Mouse (Mus musculus) thymus, adult 18-20 months (tissue): ENCODE data around the gene Trim63.
"Not testable (repeated sequence)": the region's sequence is repeated elsewhere in the genome, so short reads cannot be mapped to it uniquely, and the experiment has no call there.

Experiments
- DNase-seq, 2 experiments: peaks; one replicate each; pipeline ENCODE4 v3.0.0; 2022; ENCODE audit warnings: mixed read lengths in 2 of 2

Gene Trim63

GRCm38 (mm10) chr4:134299498-134299810 lies 15.5 kb upstream of the Trim63 start:
- no peak for DNase-seq

- no peak for DNase-seq
Observed at GRCm38 (mm10) chr4:134300316-134300715, 14.6 kb upstream of the Trim63 start.

DNA sequence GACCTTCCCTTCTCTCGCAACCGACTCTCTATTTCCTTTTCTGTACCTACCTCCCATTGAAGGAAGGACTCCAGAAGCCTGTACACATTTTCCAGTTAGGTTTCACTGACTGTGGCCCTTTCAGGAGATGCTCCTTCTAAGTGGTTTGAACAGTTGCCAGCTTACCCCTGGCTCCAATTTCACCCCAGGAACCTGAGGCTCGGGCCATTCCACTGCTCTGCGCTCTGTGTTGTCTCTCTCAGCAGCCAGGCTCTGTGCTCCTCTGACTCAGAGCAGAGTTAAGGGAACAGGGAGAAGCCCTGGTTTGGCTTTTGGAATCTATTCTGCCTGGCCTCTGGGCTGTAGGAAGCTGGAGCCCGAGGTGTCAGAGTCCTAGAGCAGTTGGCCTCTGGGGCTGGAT lies 12.8 kb upstream of the Trim63 start:
- no peak for DNase-seq

GRCm38 (mm10) chr4:134306963-134307362 lies 8.0 kb upstream of the Trim63 start:
- no peak for DNase-seq

GRCm38 (mm10) chr4:134307367-134308072 lies 7.4 kb upstream of the Trim63 start:
- peak in 1 of 2 experiments; percentile 12 for DNase-seq

GRCm38 (mm10) chr4:134310106-134310505 lies 4.8 kb upstream of the Trim63 start:
- DNase-seq = no peak

DNA sequence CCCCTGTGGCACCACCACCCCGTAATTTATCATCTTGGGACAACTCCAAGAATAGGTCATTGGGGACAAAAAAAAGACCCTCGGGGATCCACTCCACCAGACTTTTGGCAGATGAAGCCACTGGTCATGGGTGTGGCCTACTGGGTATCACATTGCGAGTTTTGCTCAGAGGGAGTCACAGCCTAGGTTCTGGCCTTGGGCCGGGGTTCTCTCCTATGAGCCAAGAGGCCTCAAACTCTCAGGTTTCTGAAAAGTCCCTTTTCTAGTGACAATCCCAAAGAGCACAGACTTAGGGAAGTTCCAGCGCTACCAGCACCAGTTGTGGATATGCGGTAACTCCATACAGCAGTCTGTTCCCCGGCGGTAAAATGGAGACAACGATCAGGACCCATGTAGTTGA lies 4.3 kb upstream of the Trim63 start:
- DNase-seq = no peak

- no peak for DNase-seq
Observed at GRCm38 (mm10) chr4:134311784-134312183, 3.1 kb upstream of the Trim63 start.

- DNase-seq = no peak
Observed at GRCm38 (mm10) chr4:134312341-134312740, 2.6 kb upstream of the Trim63 start.

DNA sequence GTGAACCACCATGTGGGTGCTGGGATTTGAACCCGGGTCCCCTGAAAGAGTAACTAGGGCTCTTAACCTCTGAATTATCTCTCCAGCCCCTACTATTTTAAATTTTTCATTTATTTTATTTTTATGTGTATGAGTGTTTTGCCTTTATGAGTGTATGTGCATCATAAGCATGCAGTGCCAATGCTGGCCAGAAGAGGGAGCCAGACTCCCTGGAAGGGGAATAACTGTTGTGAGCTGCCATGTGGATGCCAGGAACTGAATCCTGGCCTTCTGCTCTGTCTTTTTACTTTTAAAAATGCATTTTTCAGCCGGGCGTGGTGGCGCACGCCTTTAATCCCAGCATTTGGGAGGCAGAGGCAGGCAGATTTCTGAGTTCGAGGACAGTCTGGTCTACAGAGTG lies 2.0 kb upstream of the Trim63 start:
- no peak for DNase-seq

GRCm38 (mm10) chr4:134314081-134314655 lies 752 bp upstream of the Trim63 start:
- no peak for DNase-seq

DNA sequence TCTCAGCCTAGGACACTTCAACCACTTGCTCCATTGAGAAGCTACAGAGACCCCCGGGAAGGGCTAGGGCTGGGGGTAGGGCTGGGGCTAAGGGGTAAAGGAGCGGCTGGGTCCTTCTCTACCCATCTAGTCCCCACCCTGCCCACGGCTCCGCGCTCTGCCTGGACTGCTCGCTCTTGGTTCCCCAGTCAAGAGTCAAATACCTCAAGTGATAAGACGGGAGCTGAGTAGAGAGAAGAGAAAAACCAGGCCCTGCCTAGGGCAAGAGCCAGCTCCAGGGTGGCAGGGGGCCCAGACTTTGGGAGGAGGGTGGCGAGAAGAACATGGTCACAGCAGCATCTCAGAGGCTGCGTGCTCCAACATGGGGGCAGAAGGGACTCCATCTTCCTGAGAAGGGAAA lies 550 bp downstream of the Trim63 start:
- DNase-seq = no peak

DNA sequence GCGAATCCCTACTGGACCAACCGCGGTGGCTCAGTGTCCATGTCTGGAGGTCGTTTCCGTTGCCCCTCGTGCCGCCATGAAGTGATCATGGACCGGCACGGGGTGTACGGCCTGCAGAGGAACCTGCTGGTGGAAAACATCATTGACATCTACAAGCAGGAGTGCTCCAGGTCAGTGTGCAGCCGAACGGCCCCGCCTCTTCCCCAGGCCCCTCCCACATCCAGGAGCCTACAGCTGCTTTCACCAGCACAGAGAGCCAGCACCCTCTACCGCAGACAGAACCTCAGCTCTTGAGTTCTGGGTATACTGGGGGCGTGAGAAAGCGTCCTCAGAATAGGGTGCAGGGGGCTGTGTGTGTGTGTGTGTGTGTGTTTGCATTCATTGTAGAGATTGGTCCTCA lies 1.5 kb downstream of the Trim63 start:
- no peak for DNase-seq

DNA sequence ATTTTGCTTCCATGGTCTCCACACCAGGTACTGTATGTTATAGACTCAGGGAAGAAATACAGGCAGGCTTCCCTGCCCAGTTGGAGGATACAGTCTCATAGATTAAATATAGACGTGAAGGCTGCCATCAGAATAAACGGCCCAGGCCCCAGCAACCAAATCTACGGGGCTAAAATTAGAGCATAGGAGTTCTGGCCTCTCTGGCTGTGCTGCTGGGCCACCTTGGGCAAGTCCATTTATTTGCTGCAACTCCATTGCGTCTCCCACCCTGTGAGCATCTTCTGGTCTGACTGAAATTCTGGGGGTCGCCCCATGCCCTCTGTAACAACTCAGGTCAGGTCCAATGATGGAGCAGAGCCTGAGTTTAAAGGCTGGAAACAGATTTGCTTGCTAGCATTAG lies 4.2 kb downstream of the Trim63 start:
- no peak for DNase-seq

DNA sequence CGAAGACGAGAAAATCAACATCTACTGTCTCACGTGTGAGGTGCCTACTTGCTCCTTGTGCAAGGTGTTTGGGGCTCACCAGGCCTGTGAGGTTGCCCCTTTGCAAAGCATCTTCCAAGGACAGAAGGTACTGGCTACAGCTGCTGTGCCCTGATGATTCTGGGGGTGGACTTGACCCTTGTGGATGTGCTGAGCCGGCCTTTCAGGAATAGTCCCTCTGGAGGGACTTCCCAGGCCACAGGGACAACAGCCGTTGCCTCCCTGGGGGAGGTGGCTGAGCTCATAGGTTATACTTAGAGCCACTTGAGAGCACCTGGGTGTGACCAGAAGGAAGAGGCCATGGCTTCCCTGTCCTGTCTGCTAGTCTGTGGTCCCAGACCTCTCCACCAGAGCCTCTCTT lies 4.8 kb downstream of the Trim63 start:
- no peak for DNase-seq

- no peak for DNase-seq
Observed at GRCm38 (mm10) chr4:134321524-134321923, 6.6 kb downstream of the Trim63 start.

DNA sequence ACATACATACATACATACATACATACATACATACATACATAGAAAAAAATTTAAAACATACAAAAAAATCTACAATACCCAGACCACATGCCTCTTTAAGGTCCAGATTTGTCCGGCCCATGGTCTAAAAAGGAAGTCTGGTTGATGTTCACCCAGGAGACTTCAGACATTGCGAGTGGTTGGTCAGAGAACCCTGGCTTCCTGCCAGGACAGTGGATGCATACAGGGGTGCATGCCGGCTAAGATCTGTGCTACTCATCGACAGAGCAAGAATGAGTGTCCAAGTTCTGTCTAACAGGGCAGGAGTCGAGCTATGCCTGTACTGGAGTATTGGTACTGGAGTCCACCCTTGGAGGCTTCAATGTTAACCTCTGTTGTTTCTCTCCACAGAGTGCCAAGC lies 9.7 kb downstream of the Trim63 start:
- DNase-seq = no peak

DNA sequence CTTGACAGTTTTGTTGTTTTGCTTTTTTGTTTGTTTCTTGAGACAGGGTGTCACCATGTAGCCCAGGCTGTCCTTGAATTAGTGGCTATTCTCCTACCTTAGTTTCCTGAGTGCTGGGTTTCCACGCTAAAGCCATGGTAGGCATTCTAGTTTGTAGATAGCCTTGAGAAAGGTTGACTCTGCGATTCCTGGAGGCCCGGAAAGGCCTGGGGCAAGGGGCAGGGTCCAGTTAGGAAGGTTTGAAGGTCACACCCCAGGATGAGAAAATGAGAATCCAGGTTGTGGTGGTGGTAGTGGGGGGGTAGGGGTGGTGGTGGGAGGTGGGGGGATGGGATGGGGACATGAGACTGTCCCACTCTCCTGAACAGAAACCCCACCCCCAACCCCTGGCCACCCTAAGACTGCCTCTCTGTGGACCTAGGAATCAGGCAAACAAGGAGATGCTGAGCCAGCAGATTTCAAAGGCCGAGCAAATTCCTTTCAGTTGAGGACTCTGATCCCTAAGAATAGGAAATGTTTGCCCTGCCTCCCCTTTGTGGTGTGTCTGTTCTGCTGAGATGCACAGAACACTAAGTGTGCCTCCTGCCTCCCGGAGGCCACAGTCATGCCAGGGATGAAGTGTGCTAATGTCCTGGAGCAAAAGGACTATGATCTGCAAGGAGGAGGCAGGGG lies 12.1 kb downstream of the Trim63 start:
- DNase-seq = no peak

GRCm38 (mm10) chr4:134328151-134328550 lies 13.2 kb downstream of the Trim63 start:
- no peak for DNase-seq

- DNase-seq = no peak
Observed at GRCm38 (mm10) chr4:134328832-134329231, 13.9 kb downstream of the Trim63 start.

DNA sequence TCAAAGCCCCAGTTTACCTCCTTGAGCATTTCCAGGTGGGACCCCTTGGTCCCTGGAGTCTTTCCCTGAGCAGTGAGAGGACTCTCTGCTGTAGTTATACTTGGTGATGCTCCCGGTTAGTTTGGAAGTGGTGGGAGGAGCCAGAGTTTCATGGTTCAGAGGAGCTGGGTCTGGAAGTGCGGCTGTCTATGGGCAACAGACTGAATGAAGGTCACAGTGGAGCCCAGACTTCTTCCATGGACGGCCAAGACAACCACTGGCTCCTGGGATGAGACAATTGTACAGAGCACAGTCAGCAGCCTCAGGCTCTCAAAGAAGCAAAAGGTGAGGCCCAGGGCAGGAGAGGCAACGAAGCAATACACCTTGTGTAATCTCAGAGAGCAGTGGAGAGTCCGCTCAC lies 15.4 kb downstream of the Trim63 start:
- no peak for DNase-seq

DNA sequence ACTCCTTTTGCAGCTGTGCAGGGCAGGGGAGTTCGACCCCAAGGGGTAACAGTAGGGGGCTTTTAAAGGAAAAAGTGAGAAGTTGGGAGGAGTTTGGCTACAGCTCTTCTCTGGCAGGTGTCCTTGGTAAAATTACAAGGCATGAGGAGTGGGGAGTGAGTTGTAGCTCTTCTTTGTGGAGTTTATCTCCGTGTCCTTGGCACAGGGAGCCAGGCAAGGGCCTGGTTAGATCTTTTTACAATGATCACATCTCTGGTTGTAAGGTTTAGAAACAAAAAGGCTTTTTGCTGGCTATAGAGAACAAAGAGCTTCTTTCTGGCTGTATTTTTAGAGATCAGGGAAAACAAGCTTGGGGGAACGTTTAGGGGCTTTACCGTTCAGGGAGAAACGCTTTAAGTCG lies 26.3 kb downstream of the Trim63 start:
- DNase-seq = not testable (repeated sequence)

- no peak for DNase-seq
Observed at GRCm38 (mm10) chr4:134342213-134342779, 27.4 kb downstream of the Trim63 start.
